Mouse (Mus musculus) layer of hippocampus, adult 18-20 months (tissue): ENCODE results near the gene Pla2g10. TPM values are rescaled to one million over a fixed set of nuclear protein-coding genes. Genes with fewer than 3 reads are reported as not detected.

ENCODE experiments used
- total RNA-seq, 2 experiments: library from RNA; stranded (reverse); gene quantifications; 2 replicates each; pipeline ENCODE4 v1.2.3; 2021

Pla2g10 gene
- total RNA-seq, 2 experiments from 2014 or later, result not detected

Other genes with a start within 250 kb of the Pla2g10 start
- gene Parn, start 62.8 kb downstream of the Pla2g10 start, total RNA-seq, result 10 to 100 TPM; 24.9 to 25.3 TPM
- 10 to 100 TPM; 34.5 to 36.0 TPM for gene Bfar, start 59.1 kb downstream of the Pla2g10 start, total RNA-seq
- 1 to 10 TPM; 5.1 to 5.9 TPM for gene 3110001I22Rik, start 59.1 kb downstream of the Pla2g10 start, total RNA-seq
- gene Rrn3, start 49.7 kb upstream of the Pla2g10 start, total RNA-seq, result 10 to 100 TPM; 51.3 to 51.5 TPM
- gene Ntan1, start 87.9 kb upstream of the Pla2g10 start, total RNA-seq, result 10 to 100 TPM; 76.0 to 87.1 TPM
- 10 to 100 TPM; 66.5 to 75.8 TPM for gene Pdxdc1, start 172.1 kb upstream of the Pla2g10 start, total RNA-seq
- 10 to 100 TPM; 74.1 to 75.9 TPM for gene Mpv17l, start 172.2 kb upstream of the Pla2g10 start, total RNA-seq